Mouse (Mus musculus): ENCODE data around the gene Gngt1.

The Gngt1 gene

DNA sequence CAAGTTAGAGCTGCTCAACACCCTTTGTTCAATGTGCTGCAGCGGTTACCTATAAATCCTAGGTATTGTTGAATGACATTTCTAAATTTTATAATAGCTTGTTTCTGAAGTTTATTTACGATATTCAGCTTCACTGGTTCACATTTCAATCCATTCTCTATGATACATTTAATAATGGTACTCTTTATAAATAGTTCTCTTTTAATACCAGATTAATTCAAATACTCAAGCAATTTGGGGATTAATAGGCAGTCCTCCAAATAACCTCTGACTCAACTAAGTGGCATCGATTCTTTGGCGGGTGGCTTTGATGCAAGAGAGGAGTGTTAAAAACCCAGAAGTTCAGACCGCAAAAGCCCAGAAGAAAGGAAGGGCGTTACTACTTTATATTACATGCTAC lies at the start of gene Gngt1:
Gngt1 (plus strand) TSS at position 301 of the 400 bp plus-strand sequence.
- in situ Hi-C loops (cut with MboI, MseI) = no loop called here

DNA sequence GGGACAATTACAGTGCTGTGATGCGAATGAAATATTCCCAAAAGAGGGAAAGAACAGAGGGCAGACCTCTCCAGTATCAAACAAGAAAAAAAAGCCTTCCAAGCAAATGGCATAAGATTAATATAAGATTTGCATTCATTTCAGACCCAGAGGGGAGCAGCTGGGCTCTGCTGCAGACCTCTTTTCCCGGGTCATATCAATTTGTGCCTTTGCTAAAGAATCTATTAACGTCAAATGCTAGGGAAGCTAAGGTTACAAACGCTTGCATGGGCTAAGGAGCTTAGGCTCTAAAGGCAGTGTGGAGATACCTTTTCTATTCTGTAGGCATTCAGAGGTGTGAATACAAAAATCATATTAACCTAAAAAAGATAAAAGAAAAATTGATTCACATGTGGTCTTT lies 38.6 kb upstream of the Gngt1 start:
- in situ Hi-C loops (cut with MboI, MseI) = no loop called here

DNA sequence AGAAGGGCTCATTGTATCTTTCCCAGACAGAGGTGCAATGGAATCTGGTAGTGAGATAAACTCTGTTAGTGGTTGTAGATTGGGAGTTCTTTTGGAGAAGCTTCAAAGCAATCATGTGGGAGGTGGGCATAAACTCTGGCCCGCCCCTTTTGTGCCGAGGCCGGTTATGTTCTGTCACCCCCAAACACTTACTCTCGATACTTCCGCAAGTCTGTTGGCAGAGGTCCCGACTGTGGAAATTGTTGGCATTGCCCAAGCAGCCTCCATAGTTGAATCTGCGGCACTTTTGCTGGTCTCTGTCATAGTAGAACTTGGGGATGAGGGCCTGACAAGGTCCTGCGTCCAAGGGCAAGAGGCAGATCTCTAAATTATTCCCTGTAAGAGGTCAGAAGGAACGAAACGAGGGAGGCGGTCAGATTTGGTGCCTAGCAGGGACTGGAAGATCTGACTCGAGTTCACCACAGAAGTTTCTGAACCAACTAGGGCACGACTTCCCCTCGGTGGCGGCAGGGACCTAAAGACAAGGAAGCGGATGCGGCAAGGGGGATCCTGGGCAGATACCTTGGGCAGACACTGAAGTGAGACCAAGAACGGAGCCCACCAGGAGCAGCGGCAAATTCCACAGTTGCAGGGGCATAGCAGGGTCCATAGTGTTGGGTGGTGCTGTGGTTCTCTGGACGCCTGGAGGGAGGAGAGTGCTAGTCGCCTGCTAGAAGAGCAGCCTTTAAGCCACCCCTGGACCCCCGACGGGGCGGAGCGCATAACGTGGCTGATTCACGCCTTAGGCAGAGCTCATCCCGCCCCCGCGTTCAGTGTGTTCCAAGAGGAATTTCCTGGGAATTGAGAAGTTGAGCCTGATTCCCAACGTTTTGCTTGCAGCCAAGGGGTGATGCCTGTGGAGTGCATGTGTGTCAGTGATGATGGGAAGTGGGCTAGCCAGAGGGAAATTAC lies 25.6 kb upstream of the Gngt1 start:
- in situ Hi-C loops (cut with MboI, MseI) = no loop called here

DNA sequence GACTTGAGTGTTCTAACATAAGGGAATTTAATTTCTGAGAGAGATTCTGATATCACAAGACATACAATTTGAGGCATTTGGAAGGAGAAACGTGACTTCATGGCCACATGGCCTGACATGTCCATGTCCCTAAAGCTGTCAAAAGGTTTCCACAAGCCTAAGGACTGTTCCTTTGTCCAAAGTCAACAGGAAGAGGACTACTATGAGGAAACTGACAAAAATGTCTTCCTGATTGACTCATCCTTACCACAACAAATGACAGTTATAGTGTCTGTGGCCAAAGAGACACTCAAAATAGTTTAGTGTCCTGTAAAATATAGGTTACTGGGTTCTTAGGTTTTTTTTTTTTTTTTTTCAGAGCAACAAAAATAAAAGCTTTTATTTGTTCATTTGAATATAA lies 19.9 kb upstream of the Gngt1 start:
- in situ Hi-C loops (cut with MboI, MseI) = no loop called here

DNA sequence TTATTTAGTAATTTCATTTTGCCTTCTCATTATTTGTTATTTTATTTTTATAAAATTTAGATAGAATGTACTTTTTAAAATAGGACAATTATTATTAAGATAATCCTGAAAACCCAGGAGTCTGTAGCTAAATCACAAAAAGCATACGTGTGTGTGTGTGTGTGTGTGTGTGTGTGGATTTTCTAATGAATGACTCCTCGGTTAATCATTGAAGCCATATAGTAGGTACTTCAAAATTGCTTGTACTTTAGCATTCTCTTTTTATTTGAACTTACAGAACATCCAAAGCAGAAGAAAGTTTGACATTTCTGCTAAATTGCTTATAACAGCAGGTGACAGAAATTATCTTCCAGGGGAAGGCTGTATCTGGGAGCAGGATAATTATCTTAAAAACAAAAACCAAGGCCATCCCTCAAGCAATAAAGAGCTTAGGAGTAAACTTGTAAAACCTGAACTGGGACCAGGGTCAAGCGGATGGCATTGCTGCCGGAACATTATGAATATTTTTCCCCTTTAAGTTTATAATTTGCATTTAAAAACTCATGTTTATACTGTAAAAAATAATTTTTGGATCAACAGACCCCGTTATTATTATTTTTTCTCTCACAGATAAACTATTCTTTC lies 10.8 kb upstream of the Gngt1 start:
- in situ Hi-C loops (cut with MboI, MseI) = no loop called here

DNA sequence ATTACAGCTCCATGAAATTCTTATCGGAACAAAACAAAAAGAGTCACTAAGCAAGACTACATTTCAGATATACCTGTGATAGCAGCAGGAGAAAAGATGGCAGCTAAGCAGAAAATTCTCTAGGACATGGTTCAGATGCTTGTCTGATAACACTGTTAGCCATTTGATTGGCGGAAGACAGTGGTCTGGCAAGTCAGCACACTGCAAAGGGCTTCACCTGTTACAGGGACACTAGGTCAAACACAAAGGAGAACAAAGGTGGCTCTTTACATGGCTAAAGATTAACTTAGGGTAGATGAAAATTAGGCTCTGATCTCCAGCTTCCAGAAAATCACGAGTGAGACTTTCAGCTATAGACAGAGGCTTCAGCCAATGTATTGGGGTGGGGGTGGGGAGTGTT lies 4.8 kb upstream of the Gngt1 start, which contains the start of gene Tfpi2:
Tfpi2 (minus strand) TSS at position 170 of the 400 bp plus-strand sequence.
- in situ Hi-C loops (cut with MboI, MseI) = no loop called here

DNA sequence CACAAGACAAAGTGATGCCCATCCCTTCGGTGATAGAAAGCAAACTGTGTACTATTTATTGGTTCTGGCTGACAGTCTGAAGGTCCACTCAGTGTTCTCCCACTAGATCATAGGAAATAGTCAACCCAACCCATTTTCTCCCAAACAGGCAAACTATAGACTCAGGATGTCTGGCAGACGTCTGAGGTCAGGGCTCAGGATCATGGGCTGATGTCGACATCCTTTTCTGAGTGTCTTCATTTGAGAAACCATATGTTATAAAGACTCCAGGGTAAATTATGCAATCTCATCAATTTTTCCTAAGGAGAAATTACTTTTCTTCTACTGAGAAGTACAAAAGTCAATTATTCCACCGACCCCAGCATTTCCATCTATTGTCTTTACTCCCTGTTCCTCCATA lies 4.5 kb downstream of the Gngt1 start:
- in situ Hi-C loops (cut with MboI, MseI) = no loop called here

DNA sequence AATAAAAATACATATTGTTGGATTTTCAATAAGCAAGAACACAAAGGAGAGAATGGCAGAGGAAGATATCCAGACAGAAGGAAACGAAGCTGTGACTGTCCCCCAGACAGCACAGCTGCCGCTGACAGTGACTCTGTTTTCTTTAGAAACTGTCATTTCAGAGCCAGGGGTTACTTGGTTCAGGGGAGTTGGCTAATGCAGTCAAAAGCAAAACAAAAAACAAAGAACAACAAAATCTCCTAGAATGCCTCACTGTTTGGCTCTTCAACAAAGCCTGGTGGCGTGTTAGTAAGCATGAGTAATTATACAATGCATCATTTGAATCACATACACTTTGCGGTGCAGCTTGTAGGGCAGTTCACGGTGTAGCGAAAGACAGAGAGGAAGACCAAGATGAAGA lies 5.7 kb downstream of the Gngt1 start:
- in situ Hi-C loops (cut with MboI, MseI) = no loop called here

DNA sequence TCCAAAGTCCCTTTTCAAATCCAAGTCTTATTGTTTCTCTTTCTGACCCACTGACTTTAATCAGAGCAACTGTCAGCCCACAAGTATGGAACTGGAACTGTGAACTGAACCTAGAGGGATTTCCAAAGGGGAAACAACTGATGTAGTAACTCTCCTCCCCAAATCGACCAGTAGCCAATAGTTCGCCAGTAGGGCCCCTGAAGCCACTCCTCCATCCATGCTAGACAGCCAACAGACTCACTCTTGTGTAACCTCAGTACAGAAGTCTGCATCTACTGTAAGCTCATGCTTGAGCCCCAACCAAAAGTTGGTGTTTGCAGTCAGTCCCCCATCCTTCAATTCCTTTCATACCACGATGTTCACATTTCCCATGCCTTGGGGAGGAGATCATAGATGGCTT lies 7.1 kb downstream of the Gngt1 start:
- in situ Hi-C loops (cut with MboI, MseI) = no loop called here

DNA sequence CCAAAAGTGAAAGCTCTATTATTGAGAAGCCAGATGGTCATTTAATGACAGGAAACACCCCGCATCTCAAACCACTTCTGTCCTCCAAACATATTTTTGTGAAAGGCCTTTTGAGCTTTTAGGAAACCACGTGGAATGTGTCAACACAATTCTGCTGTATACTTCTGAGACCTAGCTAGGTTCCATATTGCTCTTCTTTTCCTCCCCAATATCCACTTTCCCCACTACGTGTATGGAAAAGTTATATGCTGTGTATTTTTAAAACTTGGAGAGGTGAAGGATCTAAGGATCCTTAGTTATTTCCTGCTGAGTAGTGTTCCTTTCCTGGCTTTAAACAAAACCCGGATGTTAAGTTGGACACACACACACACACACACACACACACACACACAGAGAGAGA lies 9.9 kb downstream of the Gngt1 start:
- in situ Hi-C loops (cut with MboI, MseI) = no loop called here

DNA sequence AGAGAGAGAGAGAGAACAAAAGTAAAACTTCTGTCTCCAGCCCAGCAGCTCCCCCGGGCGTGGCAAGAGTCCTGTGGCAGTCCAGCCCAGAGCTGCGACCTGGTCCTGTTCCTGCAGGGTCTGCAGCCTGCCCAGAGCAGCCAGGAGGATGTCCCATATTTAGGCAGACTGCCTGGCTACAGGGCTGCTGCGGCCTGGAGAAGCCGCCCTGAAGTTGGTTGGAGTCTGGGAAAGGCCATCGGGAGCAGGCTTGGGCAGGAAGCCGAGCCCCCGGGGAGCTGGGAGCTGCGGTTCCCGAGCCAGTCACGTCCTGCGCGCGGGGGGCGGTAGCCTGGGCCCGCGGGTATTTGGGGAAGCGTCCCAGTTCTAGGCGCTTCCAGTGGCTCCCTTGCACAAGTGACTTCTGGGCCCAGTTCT lies 10.3 kb downstream of the Gngt1 start, which contains the start of gene Gng11:
Gng11 (plus strand) TSS at position 15 of the 417 bp plus-strand sequence.
- in situ Hi-C loops (cut with MboI, MseI) = no loop called here

DNA sequence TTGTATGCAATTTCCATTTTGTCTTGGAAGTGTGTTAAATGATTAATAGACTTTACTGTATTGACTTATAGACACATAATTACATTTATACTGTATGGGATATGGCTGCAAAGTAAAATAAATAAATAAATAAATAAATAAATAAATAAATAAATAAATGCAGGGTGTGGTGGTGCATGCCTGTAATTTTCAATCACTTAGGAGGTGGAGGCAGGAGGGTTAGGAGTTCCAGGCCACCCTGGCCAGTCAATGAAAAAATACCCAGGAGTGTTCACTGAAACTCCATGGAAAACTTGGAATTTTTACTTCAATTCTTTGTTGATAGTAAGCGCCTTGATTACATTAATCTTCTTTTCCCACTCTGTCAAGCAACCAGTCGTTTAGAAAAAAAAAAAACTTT lies 11.2 kb downstream of the Gngt1 start:
- in situ Hi-C loops (cut with MboI, MseI) = no loop called here

DNA sequence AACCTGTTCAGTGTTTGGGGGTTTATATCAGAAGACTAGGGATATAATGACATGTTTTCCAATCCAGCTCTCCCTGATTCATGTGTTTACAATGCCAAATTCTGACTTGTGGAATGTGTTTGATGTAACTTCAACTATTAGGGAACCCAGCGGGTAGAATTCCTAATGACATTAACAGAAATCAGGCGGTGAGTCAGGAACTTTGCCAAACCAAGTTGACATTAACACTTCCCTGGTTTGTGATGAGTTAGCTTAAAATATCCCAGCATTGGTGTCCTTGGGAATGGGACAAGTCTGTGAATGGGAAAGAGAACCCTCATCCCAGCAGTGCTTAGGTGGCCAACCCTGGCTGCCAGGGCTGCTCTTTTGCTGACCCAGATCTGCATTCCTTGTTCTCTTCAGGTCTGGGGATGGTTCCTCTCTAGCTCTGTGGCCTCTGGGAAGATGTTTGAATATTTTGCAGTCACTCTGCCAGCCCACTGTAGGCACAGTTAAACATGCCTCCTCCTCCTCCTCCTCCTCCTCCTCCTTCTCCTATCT lies 15.0 kb downstream of the Gngt1 start:
- in situ Hi-C loops (cut with MboI, MseI) = no loop called here

DNA sequence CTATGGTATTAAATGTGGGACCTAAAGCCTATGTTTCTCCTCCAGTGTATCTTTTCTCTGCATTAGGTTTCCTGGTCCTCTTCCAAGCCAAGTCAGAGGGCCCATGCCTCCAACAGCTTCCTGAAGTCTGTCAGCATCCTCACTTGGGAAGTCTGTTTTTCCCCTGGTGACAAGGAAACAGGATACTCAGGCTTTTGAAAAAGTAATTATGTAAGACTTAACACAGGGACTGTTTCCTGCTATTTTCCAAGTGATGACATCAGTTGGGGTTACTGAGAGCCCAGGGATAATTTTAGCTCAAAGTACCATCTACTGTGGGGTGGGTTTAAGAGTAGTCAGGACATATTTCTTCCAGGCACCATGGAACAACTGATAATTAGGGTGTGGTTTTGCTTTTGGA lies 16.0 kb downstream of the Gngt1 start:
- in situ Hi-C loops (cut with MboI, MseI) = no loop called here

DNA sequence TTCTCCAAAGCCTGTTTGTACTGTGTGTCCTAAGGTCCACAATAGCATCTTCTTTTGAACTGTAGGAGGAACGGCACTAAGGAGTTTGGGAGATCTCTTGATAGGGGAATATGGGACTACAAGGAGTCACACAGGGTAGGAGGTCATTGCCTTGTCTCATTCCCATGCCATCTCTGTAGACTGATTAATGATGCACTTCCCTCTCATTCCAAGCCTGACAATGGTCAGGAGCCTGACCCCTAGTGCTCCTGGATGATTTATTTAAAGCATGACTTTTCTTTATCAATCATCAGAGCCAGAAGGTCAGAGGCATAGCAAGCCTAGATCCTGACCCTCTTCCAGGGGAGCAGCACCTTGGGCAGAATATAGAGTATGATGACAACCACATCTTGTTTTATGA lies 29.1 kb downstream of the Gngt1 start:
- in situ Hi-C loops (cut with MboI, MseI) = no loop called here

DNA sequence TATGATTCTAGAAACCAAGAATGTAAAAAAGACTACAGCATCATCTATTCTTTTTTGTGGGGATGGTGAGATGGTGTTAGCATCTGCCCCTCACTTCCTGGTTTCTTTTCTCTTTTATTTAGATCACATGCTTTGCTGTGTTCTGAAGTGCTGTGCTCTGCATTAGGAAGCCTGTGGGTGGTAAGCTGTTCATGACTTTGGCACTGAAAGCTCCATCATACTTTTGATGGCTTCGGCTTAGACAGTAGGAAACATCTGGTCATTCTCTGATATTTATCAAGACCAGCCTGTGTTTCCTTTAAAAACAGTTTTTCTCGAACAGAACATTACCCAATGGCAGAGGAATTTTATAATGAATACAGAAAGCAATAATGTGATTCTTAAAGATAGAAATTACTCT lies 32.8 kb downstream of the Gngt1 start:
- in situ Hi-C loops (cut with MboI, MseI) = loop anchor here in 1 of 2 experiments (25.0 kb wide), 1 partner anchor 339 kb away; no protein-coding TSS in a partner anchor

DNA sequence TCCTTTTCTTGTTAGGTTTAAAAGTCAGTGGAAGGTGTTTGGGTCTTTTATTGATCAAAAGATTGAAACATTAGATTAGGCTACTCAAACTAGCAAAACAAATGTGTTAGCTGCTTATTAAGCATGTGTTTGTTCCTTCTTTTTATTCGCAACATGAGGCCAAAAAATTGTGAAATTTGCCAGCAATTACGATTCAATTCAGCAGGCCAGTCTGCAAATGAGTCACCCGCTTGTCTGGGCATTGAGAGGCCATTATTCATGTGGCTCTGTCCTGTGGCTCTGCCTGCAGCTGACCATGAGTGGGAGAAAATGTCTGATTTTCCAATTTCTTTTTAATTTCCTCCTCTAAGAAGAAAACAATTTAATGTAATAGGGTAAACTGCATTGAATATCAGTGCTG lies 37.4 kb downstream of the Gngt1 start:
- in situ Hi-C loops (cut with MboI, MseI) = loop anchor here in 1 of 2 experiments (25.0 kb wide), 1 partner anchor 344 kb away; no protein-coding TSS in a partner anchor

DNA sequence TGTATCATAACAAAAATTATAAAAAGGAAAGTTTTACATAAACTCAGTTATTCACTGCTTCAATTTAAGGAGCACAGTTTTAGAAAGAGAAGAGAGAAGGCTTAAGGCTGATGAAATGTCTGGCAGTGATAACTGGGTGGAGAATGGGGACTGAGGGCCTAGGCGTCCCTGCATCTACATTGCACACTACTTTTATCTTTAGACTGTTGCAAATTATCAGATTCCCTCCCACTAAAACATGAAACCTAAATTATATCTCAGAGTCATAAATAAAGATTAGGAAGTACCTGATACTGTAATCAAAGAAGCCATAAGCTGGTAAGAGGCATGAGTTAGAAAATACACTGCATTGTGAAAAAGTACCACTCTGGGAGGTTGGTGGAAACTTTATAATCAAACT lies 48.2 kb downstream of the Gngt1 start:
- in situ Hi-C loops (cut with MboI, MseI) = loop anchor here in 1 of 2 experiments (25.0 kb wide), 1 partner anchor 355 kb away; no protein-coding TSS in a partner anchor
